Mouse (Mus musculus): Measurements from ENCODE around the gene Ltb. TPM values are rescaled to one million over a fixed set of nuclear protein-coding genes. Genes with fewer than 3 reads are reported as not detected.

Gene Ltb
- total RNA-seq, 2 experiments from 2014 or later: 6.6 to 9.3 TPM

GRCm38 (mm10) chr17:35242015-35242941, 48.0 kb downstream of the Ltb start:
- DNase-seq (ENCODE audit: low spot score in 2 of 2): no peak

GRCm38 (mm10) chr17:35243086-35243485, 48.8 kb downstream of the Ltb start:
- no peak for DNase-seq (ENCODE audit: low spot score in 2 of 2)

- no peak for DNase-seq (ENCODE audit: low spot score in 2 of 2)
Measured at GRCm38 (mm10) chr17:35244999-35245398, 50.8 kb downstream of the Ltb start.

Small RNA genes lying within 50 kb of the gene (microRNA-seq; reads per million reads assigned to microRNA genes)
- gene Mir6973a (not detected), gene Mir6974 (not detected), gene Mir6975 (2.1 reads per million)

Other genes starting within 250 kb of the Ltb start
- 10 to 100 TPM; 26.9 to 33.2 TPM for gene Hspa1b, start 235.2 kb upstream of the Ltb start, total RNA-seq (2021)
- gene Gm20481, start 224.5 kb upstream of the Ltb start, total RNA-seq (2021): not detected
- 10 to 100 TPM; 12.6 to 14.5 TPM for gene Hspa1a, start 222.3 kb upstream of the Ltb start, total RNA-seq (2021)
- gene Hspa1l, start 221.7 kb upstream of the Ltb start, total RNA-seq (2021): 1 to 10 TPM in 1 of 2 experiments, under 1 TPM in 1; 0.39 to 1.3 TPM
- gene Lsm2, start 212.6 kb upstream of the Ltb start, total RNA-seq (2021): 10 to 100 TPM; 50.5 to 54.8 TPM
- 10 to 100 TPM; 77.9 to 89.1 TPM for gene Vars, start 193.5 kb upstream of the Ltb start, total RNA-seq (2021)
- 1 to 10 TPM; 1.2 to 1.5 TPM for gene Vwa7, start 177.9 kb upstream of the Ltb start, total RNA-seq (2021)
- 1 to 10 TPM; 3.8 to 4.1 TPM for gene Sapcd1, start 166.4 kb upstream of the Ltb start, total RNA-seq (2021)
- gene Msh5, start 147.7 kb upstream of the Ltb start, total RNA-seq (2021): 10 to 100 TPM in 1 of 2 experiments, 1 to 10 TPM in 1; 8.2 to 11.0 TPM
- 100 to 1,000 TPM; 137 to 146 TPM for gene Clic1, start 144.5 kb upstream of the Ltb start, total RNA-seq (2021)
- gene Ddah2, start 135.4 kb upstream of the Ltb start, total RNA-seq (2021): 10 to 100 TPM; 55.1 to 67.4 TPM
- gene Ly6g6c, start 129.1 kb upstream of the Ltb start, total RNA-seq (2021): under 1 TPM; 0.31 to 0.34 TPM
- gene Mpig6b, start 128.3 kb upstream of the Ltb start, total RNA-seq (2021): under 1 TPM; 0.22 to 0.90 TPM
- gene Ly6g6e, start 117.5 kb upstream of the Ltb start, total RNA-seq (2021): not detected
- 1 to 10 TPM; 2.0 to 2.4 TPM for gene Ly6g6d, start 116.4 kb upstream of the Ltb start, total RNA-seq (2021)
- not detected for gene Ly6g6f, start 108.8 kb upstream of the Ltb start, total RNA-seq (2021)
- gene Abhd16a, start 105.2 kb upstream of the Ltb start, total RNA-seq (2021): 10 to 100 TPM; 92.8 to 96.8 TPM
- gene Ly6g5c, start 86.2 kb upstream of the Ltb start, total RNA-seq (2021): not detected
- gene Ly6g5b, start 79.0 kb upstream of the Ltb start, total RNA-seq (2021): 1 to 10 TPM in 1 of 2 experiments, under 1 TPM in 1; 0.62 to 1.4 TPM
- 10 to 100 TPM; 14.7 TPM for gene Gpank1, start 73.0 kb upstream of the Ltb start, total RNA-seq (2021)
- gene Csnk2b, start 72.4 kb upstream of the Ltb start, total RNA-seq (2021): 100 to 1,000 TPM; 199 to 211 TPM
- gene D17H6S53E, start 68.1 kb upstream of the Ltb start, total RNA-seq (2021): 10 to 100 TPM; 29.0 to 30.9 TPM
- gene Apom, start 62.4 kb upstream of the Ltb start, total RNA-seq (2021): 10 to 100 TPM in 1 of 2 experiments, 1 to 10 TPM in 1; 6.9 to 54.4 TPM
- gene Bag6, start 59.3 kb upstream of the Ltb start, total RNA-seq (2021): 100 to 1,000 TPM; 425 to 435 TPM
- gene Prrc2a, start 29.5 kb upstream of the Ltb start, total RNA-seq (2021): 100 to 1,000 TPM; 264 to 295 TPM
- 10 to 100 TPM in 1 of 2 experiments, 1 to 10 TPM in 1; 9.8 to 10.6 TPM for gene Aif1, start 18.4 kb upstream of the Ltb start, total RNA-seq (2021)
- gene Lst1, start 6.0 kb upstream of the Ltb start, total RNA-seq (2021): 10 to 100 TPM; 11.0 to 13.5 TPM
- under 1 TPM; 0.42 to 0.76 TPM for gene Tnf, start 7.6 kb downstream of the Ltb start, total RNA-seq (2021)
- gene Lta, start 10.9 kb downstream of the Ltb start, total RNA-seq (2021): under 1 TPM; 0.73 to 0.78 TPM
- gene Gm16181, start 26.4 kb downstream of the Ltb start, total RNA-seq (2021): not detected
- gene Atp6v1g2, start 39.2 kb downstream of the Ltb start, total RNA-seq (2021): 10 to 100 TPM; 11.4 to 12.4 TPM
- gene Nfkbil1, start 41.4 kb downstream of the Ltb start, total RNA-seq (2021): 10 to 100 TPM; 25.6 to 26.0 TPM
- gene Ddx39b, start 47.3 kb downstream of the Ltb start, total RNA-seq (2021): 100 to 1,000 TPM; 364 to 387 TPM
- 10 to 100 TPM; 78.4 to 82.3 TPM for gene H2-D1, start 68.3 kb downstream of the Ltb start, total RNA-seq (2021)
- 1 to 10 TPM; 1.2 to 1.6 TPM for gene H2-Q1, start 126.0 kb downstream of the Ltb start, total RNA-seq (2021)
- gene H2-Q2, start 147.8 kb downstream of the Ltb start, total RNA-seq (2021): 1 to 10 TPM; 1.0 to 1.3 TPM
- 10 to 100 TPM; 26.0 to 26.5 TPM for gene H2-Q4, start 185.2 kb downstream of the Ltb start, total RNA-seq (2021)
- gene H2-Q6, start 230.4 kb downstream of the Ltb start, total RNA-seq (2021): 1 to 10 TPM; 1.9 to 2.3 TPM
- 1 to 10 TPM; 1.7 to 3.0 TPM for gene H2-Q7, start 244.7 kb downstream of the Ltb start, total RNA-seq (2021)